Mouse (Mus musculus): ENCODE results near the gene Pex5. TPM values are rescaled to one million over a fixed set of nuclear protein-coding genes. Genes with fewer than 3 reads are reported as not detected.
"Not testable (repeated sequence)": the region's sequence is repeated elsewhere in the genome, so short reads cannot be mapped to it uniquely, and the experiment has no call there.

Pex5 gene
- polyA plus RNA-seq, 1 experiment from 2014 or later: 46.9 TPM

GRCm38 (mm10) chr6:124399738-124400137 lies 15.1 kb downstream of the Pex5 start:
- peaks cover 19% of the 10 kb centered on the region for H3K36me3 ChIP-seq (ENCODE audit: control insufficient read depth, insufficient read depth, low read length)
- ATAC-seq (replicated peaks; ENCODE audit: low FRiP score) (no peak), DNase-seq (ENCODE audit: low spot score) (no peak)
- no peak overlapping the region for H3K27ac ChIP-seq (ENCODE audit: low read depth, low read length)
- no peak overlapping the region for H3K4me3 ChIP-seq (ENCODE audit: low read depth, low read length)
- no peaks in the 10 kb centered on the region for H3K27me3 ChIP-seq (ENCODE audit: control insufficient read depth, insufficient read depth, low read length)
- H3K4me1 ChIP-seq (replicated peaks; ENCODE audit: control insufficient read depth, insufficient read depth, low read length): no peaks in the 10 kb centered on the region
- H3K4me2 ChIP-seq (ENCODE audit: low read depth, low read length, severe bottlenecking): no peak overlapping the region
- WGBS: 90% methylated on average over 6 of the region's 6 CpGs
- no peak overlapping the region for H3K9ac ChIP-seq (ENCODE audit: low read length)
- no peaks in the 10 kb centered on the region for H3K9me3 ChIP-seq (ENCODE audit: control insufficient read depth, low read length)

- not testable (repeated sequence) for H3K4me2 ChIP-seq (ENCODE audit: low read depth, low read length, severe bottlenecking); DNase-seq (ENCODE audit: low spot score); H3K27ac ChIP-seq (ENCODE audit: low read depth, low read length); H3K9me3 ChIP-seq (ENCODE audit: control insufficient read depth, low read length); H3K9ac ChIP-seq (ENCODE audit: low read length); H3K4me3 ChIP-seq (ENCODE audit: low read depth, low read length); ATAC-seq (replicated peaks; ENCODE audit: low FRiP score); H3K27me3 ChIP-seq (ENCODE audit: control insufficient read depth, insufficient read depth, low read length); H3K4me1 ChIP-seq (replicated peaks; ENCODE audit: control insufficient read depth, insufficient read depth, low read length)
- peaks cover 15% of the 10 kb centered on the region for H3K36me3 ChIP-seq (ENCODE audit: control insufficient read depth, insufficient read depth, low read length)
- 93% methylated on average over 3 of the region's 3 CpGs for WGBS
Observed at GRCm38 (mm10) chr6:124394991-124395390, 19.9 kb downstream of the Pex5 start.

DNA sequence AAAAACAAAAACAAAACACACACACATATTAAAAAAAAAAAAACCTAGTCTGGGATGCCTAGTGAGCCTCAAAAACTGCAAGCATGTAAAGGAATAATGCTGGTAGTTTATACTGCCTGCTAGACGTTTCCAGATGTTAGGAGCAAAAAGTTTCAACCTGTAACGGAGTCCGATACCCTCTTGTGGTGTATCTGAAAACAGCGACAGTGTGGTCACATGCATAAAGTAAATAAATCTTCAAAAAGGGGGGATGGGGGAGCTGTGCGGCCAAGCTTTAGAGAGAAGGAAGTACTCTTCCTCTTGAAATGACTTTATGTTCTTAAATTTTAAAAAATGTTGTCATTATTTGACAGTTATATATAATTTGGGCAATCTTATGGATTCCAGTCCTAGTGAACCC lies 34.7 kb downstream of the Pex5 start:
- no peak overlapping the region for H3K9ac ChIP-seq (ENCODE audit: low read length)
- no peaks in the 10 kb centered on the region for H3K27me3 ChIP-seq (ENCODE audit: control insufficient read depth, insufficient read depth, low read length)
- WGBS: 64% methylated on average over 5 of the region's 5 CpGs

GRCm38 (mm10) chr6:124379331-124379730 lies 35.5 kb downstream of the Pex5 start:
- ATAC-seq (replicated peaks; ENCODE audit: low FRiP score): no peak
- Histone ChIP-seq H3K4me3 (ENCODE audit: low read depth, low read length) (no peak overlapping the region), H3K4me1 (replicated peaks; ENCODE audit: control insufficient read depth, insufficient read depth, low read length) (no peaks in the 10 kb centered on the region), H3K9me3 (ENCODE audit: control insufficient read depth, low read length) (no peaks in the 10 kb centered on the region), H3K9ac (ENCODE audit: low read length) (no peak overlapping the region), H3K36me3 (ENCODE audit: control insufficient read depth, insufficient read depth, low read length) (no peaks in the 10 kb centered on the region), H3K4me2 (ENCODE audit: low read depth, low read length, severe bottlenecking) (no peak overlapping the region), H3K27me3 (ENCODE audit: control insufficient read depth, insufficient read depth, low read length) (no peaks in the 10 kb centered on the region), H3K27ac (ENCODE audit: low read depth, low read length) (no peak overlapping the region)
- 41% methylated on average over 10 of the region's 10 CpGs for whole genome bisulfite sequencing
- peak; percentile 61 for DNase-seq (ENCODE audit: low spot score)

More for the DNA sequence above, 34.7 kb downstream of the Pex5 start:
- Histone ChIP-seq H3K4me1 (replicated peaks; ENCODE audit: control insufficient read depth, insufficient read depth, low read length) (no peaks in the 10 kb centered on the region), H3K9me3 (ENCODE audit: control insufficient read depth, low read length) (no peaks in the 10 kb centered on the region), H3K4me3 (ENCODE audit: low read depth, low read length) (no peak overlapping the region), H3K27ac (ENCODE audit: low read depth, low read length) (no peak overlapping the region), H3K36me3 (ENCODE audit: control insufficient read depth, insufficient read depth, low read length) (no peaks in the 10 kb centered on the region), H3K4me2 (ENCODE audit: low read depth, low read length, severe bottlenecking) (no peak overlapping the region)
- ATAC-seq (replicated peaks; ENCODE audit: low FRiP score) (no peak), DNase-seq (ENCODE audit: low spot score) (no peak)

GRCm38 (mm10) chr6:124377494-124378255 lies 37.2 kb downstream of the Pex5 start:
- no peaks in the 10 kb centered on the region for H3K4me1 ChIP-seq (replicated peaks; ENCODE audit: control insufficient read depth, insufficient read depth, low read length)
- no peaks in the 10 kb centered on the region for H3K27me3 ChIP-seq (ENCODE audit: control insufficient read depth, insufficient read depth, low read length)
- no peak for ATAC-seq (replicated peaks; ENCODE audit: low FRiP score)
- no peaks in the 10 kb centered on the region for H3K9me3 ChIP-seq (ENCODE audit: control insufficient read depth, low read length)
- no peak overlapping the region for H3K4me2 ChIP-seq (ENCODE audit: low read depth, low read length, severe bottlenecking)
- no peaks in the 10 kb centered on the region for H3K36me3 ChIP-seq (ENCODE audit: control insufficient read depth, insufficient read depth, low read length)
- DNase-seq (ENCODE audit: low spot score): no peak
- H3K27ac ChIP-seq (ENCODE audit: low read depth, low read length): no peak overlapping the region
- no peak overlapping the region for H3K9ac ChIP-seq (ENCODE audit: low read length)
- WGBS: 79% methylated on average over 4 of the region's 4 CpGs
- H3K4me3 ChIP-seq (ENCODE audit: low read depth, low read length): no peak overlapping the region

- Histone ChIP-seq H3K9me3 (ENCODE audit: control insufficient read depth, low read length) (no peaks in the 10 kb centered on the region), H3K4me1 (replicated peaks; ENCODE audit: control insufficient read depth, insufficient read depth, low read length) (no peaks in the 10 kb centered on the region), H3K27me3 (ENCODE audit: control insufficient read depth, insufficient read depth, low read length) (no peaks in the 10 kb centered on the region), H3K27ac (ENCODE audit: low read depth, low read length) (no peak overlapping the region), H3K4me3 (ENCODE audit: low read depth, low read length) (no peak overlapping the region), H3K4me2 (ENCODE audit: low read depth, low read length, severe bottlenecking) (no peak overlapping the region), H3K9ac (ENCODE audit: low read length) (no peak overlapping the region), H3K36me3 (ENCODE audit: control insufficient read depth, insufficient read depth, low read length) (no peaks in the 10 kb centered on the region)
- WGBS: 93% methylated on average over 5 of the region's 5 CpGs
- ATAC-seq (replicated peaks; ENCODE audit: low FRiP score) (no peak), DNase-seq (ENCODE audit: low spot score) (no peak)
Observed at GRCm38 (mm10) chr6:124376311-124376710, 38.6 kb downstream of the Pex5 start.

DNA sequence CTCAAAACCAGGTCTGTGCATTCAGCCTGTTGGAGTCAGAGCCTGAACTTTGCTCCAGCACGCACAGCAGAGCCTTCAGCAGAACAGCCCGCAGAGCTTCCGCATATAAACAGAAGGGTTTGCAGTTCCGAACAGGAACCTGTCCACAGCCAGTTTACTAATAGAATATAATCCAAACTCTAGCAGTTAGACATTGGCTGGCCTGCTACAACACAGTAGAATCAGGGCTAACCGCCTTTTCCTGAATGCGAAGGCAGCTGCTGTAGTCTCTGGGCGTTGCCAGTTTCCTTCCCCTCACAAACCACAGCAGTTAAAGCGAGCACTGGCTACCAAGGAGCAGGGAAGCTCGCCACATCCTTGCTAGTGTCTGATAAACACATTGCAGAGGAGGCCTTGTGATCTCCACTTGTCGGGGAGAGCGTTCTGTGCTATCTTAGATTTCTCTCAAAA lies 39.4 kb downstream of the Pex5 start:
- Histone ChIP-seq H3K4me2 (ENCODE audit: low read depth, low read length, severe bottlenecking) (no peak overlapping the region), H3K4me3 (ENCODE audit: low read depth, low read length) (no peak overlapping the region), H3K4me1 (replicated peaks; ENCODE audit: control insufficient read depth, insufficient read depth, low read length) (no peaks in the 10 kb centered on the region), H3K9ac (ENCODE audit: low read length) (no peak overlapping the region), H3K27ac (ENCODE audit: low read depth, low read length) (no peak overlapping the region), H3K36me3 (ENCODE audit: control insufficient read depth, insufficient read depth, low read length) (no peaks in the 10 kb centered on the region), H3K27me3 (ENCODE audit: control insufficient read depth, insufficient read depth, low read length) (no peaks in the 10 kb centered on the region), H3K9me3 (ENCODE audit: control insufficient read depth, low read length) (no peaks in the 10 kb centered on the region)
- 88% methylated on average over 11 of the region's 11 CpGs for WGBS
- no peak for ATAC-seq (replicated peaks; ENCODE audit: low FRiP score)
- no peak for DNase-seq (ENCODE audit: low spot score)

DNA sequence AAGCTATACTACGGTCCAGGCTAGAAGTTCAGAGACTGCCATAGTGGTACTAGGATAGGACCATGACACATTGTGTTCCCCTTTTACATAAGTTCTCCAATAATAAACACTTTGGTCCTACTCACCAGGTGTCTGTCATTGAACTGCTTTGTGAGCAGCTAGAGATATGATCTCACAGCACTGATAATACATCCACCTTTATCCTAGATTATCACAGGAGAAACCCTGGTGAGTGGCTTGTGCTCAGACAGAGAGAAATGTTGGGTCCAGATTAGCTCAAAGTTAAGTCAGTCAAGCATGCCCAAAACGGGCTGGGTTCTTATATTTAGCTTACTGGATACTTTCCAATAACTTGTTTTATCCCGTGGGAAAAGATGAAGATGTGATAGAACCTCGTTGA lies 40.2 kb downstream of the Pex5 start:
- ATAC-seq (replicated peaks; ENCODE audit: low FRiP score): no peak
- H3K4me2 ChIP-seq (ENCODE audit: low read depth, low read length, severe bottlenecking): no peak overlapping the region
- no peaks in the 10 kb centered on the region for H3K27me3 ChIP-seq (ENCODE audit: control insufficient read depth, insufficient read depth, low read length)
- H3K4me1 ChIP-seq (replicated peaks; ENCODE audit: control insufficient read depth, insufficient read depth, low read length): no peaks in the 10 kb centered on the region
- H3K4me3 ChIP-seq (ENCODE audit: low read depth, low read length): no peak overlapping the region
- H3K9ac ChIP-seq (ENCODE audit: low read length): no peak overlapping the region
- no peaks in the 10 kb centered on the region for H3K36me3 ChIP-seq (ENCODE audit: control insufficient read depth, insufficient read depth, low read length)
- no peaks in the 10 kb centered on the region for H3K9me3 ChIP-seq (ENCODE audit: control insufficient read depth, low read length)
- H3K27ac ChIP-seq (ENCODE audit: low read depth, low read length): no peak overlapping the region
- DNase-seq (ENCODE audit: low spot score): no peak
- WGBS: 80% methylated on average over 4 of the region's 4 CpGs

DNA sequence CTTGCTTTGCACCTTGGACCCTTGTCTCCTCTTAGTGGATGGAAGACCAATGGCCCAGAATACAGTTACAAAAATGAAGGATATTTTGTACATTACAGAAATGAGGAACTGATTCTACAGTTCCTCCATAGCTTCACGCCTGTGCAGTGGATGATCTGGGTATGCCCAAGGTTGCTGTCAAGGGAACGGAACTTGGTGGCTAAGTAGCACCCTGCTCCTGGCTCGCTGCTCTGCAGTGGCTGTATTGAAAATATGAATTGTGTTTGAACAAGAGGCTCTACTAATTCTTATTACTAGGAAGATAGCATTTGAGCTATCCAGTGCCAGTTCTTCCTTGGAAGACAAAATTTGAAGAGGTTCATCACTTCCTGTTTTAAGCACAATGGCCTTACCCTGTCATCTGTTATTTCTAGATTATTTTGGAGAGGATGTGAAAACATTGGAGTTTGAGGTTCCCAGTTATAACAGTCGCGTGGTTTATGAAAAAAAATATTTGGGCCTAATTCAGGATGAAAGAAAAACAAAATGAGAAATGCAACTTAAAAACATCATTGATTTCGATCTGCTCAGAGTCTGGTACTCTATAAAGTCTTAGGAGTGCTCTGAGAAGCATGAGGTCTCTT lies 41.2 kb downstream of the Pex5 start:
- H3K4me1 ChIP-seq (replicated peaks; ENCODE audit: control insufficient read depth, insufficient read depth, low read length): no peaks in the 10 kb centered on the region
- H3K9ac ChIP-seq (ENCODE audit: low read length): no peak overlapping the region
- no peaks in the 10 kb centered on the region for H3K36me3 ChIP-seq (ENCODE audit: control insufficient read depth, insufficient read depth, low read length)
- ATAC-seq (replicated peaks; ENCODE audit: low FRiP score): no peak
- H3K27me3 ChIP-seq (ENCODE audit: control insufficient read depth, insufficient read depth, low read length): no peaks in the 10 kb centered on the region
- no peaks in the 10 kb centered on the region for H3K9me3 ChIP-seq (ENCODE audit: control insufficient read depth, low read length)
- no peak overlapping the region for H3K4me3 ChIP-seq (ENCODE audit: low read depth, low read length)
- WGBS: 86% methylated on average over 6 of the region's 6 CpGs
- H3K4me2 ChIP-seq (ENCODE audit: low read depth, low read length, severe bottlenecking): no peak overlapping the region
- H3K27ac ChIP-seq (ENCODE audit: low read depth, low read length): no peak overlapping the region
- no peak for DNase-seq (ENCODE audit: low spot score)

Data from forebrain, embryonic 11.5 days (tissue).